Mouse (Mus musculus) adrenal gland, adult (tissue): ENCODE data around the gene Myh8.
A peak's percentile ranks its signal among the peaks of the same experiment; 100 is the strongest.

Source experiments
- DNase-seq, 2 experiments: peaks; one replicate each; pipeline ENCODE4 v3.0.0; 2022 to 2023; ENCODE audit warnings: low spot score in 1 of 2; ENCODE audit not compliant: inconsistent age in 2 of 2

Gene Myh8

DNA sequence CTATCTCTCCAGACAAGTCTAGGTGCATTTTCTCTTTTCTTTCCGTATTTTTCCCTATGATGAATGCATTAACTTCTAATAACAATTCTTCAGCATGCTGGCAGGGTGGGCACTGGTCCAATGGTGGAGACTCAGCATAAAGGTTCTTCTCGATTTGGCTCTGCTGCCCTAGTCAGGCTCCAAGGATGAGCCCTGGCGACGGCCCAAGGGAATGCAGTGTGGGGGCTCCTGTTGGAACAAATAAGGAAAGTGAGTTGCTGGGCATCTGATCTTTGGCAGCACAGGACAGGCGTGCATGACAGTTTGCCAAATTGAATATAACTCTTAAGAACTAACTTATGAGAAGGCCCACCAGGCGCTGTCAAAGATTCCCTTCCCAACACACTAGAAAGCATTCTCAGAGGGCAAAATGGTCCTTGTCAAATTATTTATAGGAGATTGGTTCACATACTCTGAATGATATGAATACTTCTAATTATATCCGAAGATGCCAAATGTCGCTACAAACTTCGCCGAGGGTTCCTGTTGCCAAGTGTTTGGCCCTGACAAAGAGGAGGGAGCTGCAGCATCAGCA lies at the start of gene Myh8:
Gene Myh8, plus strand, starts transcription at position 524 of the 574 bp plus-strand sequence.
- DNase-seq: peak in 1 of 2 experiments; percentile 20

DNA sequence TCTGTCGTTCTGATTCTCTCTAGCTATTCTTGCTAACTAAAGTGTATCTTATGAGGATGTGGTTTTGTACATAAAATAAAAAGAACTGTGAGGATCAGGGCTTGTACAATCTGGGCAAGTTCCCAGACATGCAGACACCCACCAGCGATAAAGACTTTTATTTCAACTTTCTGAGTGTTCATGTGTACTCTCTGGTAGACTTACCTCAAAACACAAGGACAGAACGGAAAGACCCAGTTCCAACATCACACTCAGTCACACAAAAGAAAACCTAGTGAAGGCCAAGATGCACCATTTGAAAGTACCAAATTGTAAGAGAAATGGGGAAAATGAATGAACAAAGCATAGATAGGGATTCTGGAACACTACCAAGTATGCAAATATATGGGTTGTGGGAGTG lies 48.2 kb upstream of the Myh8 start:
- no peak for DNase-seq

DNA sequence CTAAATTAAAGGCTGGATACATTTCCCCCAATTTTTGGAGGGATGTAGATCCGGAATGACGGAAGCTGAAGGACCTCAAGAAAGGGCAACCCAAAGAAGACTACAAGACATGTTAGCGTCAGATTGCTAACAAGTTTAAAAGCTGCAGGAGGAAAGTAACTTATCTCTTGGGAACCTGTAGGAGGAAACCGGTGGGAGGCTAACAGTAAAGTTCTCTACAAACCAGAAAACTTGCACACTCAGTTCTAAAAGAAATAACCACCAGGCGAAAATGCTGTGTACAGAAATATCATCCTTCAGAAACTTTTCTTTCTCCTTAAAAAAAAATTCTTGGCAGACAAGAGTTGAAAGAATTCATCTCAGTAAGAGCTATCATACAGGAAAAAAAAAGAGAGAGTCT lies 47.8 kb upstream of the Myh8 start:
- no peak for DNase-seq

DNA sequence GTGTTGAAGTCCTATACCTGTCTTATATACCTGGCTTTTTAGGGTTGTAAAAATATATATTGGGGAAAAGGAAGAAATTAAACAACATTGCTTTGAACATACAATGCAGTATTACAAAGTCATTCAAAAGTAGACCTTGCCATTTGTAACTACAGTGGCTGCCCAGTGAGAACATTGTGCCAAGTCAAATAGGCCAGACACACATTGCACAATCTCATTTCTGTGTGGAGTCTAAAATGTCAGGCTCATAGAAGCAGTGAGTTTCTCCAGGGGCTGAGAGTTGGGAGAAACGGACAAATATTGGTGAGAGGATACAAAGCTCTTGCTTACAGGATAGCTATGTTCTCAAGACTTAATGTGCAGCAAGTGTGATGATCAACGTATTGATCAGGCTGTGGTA lies 47.0 kb upstream of the Myh8 start:
- peak; percentile 41 to 79 for DNase-seq

DNA sequence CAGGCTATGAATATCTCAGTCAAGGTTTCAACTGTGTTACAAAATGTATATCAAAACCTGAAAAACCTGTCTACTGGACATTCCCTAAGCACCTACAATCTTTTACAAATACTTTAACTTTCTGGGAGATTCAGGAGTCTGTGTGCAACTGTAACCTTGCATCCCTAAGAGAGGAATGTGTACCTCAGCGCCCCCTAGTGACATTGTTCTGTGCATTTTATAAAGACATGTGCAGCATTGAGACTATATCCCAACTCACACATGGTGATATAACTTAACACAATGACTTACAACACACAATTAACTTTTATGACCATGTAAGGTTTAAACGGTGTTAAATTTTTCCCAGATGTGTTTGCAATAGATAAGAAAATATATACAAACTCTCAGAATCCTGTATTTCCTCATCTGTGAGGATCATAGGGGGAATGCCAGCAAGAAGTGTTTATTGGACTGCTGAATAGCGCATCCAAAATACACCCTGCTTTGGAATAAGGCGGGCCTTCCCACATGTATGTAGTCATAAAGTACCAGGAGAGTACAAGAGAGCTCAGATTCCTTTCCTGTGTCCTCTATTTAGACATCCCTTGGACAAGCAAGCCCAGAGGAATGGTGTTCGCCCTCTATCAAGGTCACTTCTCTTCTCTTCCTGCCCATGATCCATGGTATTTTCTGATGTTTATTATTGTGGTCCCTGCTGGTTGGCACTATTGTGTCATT lies 41.1 kb upstream of the Myh8 start:
- DNase-seq: peak; percentile 43 to 88

DNA sequence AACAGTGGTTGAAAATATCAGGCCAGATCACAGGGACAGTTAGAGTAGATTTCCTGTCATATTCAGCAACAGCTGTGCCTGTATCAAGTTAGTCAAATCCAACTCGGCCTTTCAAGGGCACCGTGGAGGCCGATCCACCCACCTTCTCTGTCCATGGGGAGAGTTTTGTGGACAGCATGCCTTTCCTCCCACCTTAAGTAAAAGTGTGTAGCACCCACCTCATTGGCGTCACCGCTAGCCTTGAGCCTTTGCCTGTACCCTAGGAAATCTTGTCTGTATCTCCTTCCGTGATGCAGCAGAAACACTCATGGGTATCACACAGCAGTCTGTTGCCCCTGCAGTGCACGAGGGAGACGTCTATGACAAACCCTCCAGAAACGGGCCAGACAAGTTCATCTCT lies 40.1 kb upstream of the Myh8 start:
- no peak for DNase-seq

DNA sequence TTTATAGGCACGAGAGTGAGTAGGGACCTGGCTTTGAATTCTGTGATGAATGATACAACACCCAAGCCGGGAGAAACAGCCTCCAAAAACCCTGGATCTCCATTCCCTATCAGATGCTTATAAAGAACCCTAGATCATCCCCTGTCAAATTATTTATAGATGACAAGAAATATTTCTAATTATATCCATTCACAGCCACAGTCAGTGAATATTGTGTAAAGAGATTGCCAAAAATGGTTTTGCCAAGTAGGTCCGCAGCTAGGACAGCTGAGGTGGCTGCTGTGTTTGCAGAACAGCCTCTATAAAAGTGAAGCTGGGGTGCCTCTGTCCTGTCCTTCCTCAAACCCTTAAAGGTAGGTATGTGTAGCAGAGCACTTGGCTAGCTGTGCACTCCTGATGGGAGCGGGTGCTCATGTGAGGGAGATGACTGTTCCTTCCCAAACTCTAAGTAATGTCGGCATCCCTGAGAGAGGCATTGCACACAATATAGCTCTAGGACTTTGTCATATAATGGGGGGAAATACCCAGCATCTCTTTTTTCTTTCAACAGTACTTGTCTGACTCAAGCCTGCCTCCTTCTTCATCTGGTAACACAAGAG lies 39.3 kb upstream of the Myh8 start, which contains the start of gene Myh4:
Gene Myh4, plus strand, starts transcription at position 549 of the 599 bp plus-strand sequence.
- DNase-seq: no peak

DNA sequence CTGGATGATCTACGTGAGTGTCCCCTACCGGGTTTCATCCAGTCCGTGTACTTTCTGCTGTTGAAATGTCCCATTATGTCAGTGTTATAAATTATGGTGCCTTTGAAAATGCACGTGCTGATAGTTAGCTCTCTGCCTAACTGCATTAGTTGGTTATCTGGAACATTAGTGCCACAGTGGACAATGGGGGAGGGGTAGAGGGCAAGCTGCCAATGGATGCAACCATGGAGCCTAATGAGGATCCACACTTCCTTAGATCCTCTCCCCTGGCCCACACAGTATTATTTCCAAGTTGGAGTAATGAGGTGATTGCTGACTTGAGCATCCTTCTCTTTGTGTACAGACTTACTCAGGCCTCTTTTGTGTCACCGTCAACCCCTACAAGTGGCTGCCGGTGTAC lies 35.9 kb upstream of the Myh8 start:
- no peak for DNase-seq

DNA sequence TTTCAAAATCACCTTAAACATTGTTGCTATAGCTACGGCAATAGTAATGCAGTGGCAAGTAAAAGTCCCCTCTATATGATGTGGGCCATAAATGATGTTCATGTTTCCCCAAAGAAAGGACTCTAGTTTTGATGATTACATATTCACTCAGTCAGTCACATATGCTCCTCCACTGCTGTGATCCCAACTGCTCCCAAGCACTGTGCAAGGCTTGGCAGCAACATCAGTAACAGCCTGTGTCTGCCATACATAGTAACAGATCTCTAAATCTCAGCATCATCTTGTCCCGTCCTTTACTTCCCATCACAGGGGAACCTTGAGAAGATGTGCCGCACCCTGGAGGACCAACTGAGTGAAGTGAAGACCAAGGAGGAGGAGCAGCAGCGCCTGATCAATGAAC lies 23.2 kb upstream of the Myh8 start:
- no peak for DNase-seq

DNA sequence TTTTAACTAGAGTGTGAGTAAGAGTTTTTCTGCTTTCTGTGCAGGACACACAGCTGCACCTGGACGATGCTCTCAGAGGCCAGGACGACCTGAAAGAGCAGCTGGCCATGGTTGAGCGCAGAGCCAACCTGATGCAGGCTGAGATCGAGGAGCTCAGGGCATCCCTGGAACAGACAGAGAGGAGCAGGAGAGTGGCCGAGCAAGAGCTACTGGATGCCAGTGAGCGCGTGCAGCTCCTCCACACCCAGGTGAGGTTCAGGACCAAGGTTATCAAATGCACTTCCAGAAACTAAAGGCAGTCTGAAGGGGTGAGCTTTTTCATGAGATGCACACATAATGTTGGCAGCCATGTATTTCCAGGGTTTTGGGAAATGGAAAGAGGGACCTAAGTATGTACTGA lies 19.9 kb upstream of the Myh8 start:
- DNase-seq: no peak

DNA sequence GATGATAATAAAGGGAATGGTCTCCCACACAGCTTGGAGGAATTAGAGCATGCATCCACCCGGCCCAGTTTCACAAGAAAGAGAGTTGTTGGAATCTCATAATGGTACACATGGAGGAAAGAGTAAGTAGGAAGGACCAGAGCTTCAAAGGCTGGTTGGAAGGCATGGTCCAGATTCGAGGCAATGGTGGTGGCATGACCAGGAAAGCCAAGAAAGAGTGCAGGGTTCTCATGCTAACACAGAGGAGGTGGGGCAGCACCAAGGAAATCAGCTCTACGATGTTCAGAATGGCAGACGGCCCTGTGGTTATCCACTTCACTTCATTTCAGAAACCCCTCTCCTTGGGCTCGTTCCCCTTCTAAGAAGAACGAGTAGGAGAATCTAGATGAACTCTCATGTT lies 16.0 kb upstream of the Myh8 start:
- no peak for DNase-seq

DNA sequence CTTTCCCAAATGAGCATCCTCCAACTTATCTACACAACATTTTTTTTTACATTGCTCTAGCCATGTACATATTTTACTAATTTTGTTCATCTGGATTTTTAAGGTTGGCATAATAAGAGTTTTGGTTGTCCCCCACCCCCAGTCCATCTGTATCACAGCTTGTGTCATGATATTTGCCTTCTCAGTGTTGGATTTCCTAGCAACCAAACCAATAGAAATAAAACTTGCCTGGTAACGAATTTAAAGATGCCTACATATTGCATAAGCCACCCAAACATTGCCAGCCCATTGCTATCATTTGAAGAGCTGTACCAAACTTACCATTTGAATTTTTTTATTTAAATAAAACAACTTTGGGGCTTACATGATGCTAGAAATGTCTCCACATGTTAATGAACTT lies 16.5 kb downstream of the Myh8 start:
- DNase-seq: no peak

DNA sequence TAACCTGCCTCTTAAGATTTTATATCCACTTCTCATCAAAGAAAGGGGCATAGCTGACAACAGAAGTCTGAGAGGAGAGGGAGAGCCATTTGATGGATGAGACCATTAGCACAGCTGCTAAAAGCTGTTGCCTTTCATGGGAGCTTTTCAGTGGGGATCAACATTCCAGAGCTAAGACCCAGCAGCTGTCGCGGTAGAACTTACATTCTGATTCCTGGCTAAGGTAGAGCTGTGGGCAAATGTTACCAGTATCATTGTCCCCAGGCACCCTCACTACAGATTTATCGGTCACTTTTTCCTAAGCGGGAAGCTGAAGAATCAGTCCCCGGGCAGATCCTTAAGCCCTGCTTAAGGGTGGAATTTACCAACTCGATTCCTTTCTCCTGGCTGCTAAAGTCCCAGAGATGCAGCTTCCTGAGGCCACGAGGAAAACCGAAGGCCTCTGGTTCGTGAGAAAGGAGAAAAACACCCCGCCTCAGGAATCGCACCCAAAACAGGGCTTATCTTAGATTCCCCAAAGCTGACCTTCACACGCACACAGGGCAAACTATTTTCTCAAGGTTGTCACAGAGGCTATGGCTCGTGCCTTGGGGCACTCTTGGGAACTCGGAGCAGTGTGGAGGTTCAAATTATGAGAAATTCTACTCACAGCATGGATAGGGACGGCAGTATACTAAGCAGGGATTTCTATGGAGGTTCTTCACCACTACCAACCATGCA lies 37.0 kb downstream of the Myh8 start:
- DNase-seq: peak; percentile 6 to 53

DNA sequence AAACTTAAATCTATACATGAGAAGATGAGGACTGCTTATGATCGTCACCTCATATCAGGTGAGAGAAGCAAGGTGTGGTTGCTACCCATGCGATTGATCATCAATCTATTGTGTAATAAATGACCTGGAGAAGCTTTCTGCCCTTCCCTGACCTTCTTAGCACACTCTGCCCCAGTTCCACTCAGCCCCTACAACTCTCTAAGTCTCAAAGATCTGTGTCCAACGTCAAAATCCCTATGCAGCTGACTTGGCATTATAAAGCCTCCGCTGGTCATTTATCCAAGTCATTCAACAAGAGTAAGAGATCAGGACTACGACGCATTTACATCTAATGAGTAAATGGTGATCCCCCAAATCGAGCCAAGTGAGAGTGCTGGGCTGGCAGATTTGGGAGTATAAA lies 44.4 kb downstream of the Myh8 start, which contains the start of gene Myh13:
Gene Myh13, plus strand, starts transcription at position 301 of the 400 bp plus-strand sequence.
- DNase-seq: no peak

DNA sequence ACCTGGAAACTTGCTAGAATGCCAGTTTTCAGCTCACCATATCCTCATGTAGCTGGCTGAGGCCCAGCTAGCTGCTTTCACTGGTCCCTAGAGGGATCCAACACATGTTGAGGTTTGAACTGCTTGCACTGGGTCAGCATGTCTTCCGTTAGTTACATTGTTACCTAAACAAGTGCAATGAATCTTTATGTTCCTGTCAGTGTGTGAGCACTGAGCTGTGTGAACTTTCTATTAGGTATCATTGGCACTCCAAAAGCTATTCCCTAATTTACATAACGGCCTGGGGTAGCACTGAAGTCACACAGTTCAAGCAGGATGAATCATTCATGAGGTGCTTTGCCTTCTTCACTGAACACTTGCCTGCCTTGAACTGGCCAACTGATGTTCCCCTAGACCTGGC lies 49.6 kb downstream of the Myh8 start:
- no peak for DNase-seq

DNA sequence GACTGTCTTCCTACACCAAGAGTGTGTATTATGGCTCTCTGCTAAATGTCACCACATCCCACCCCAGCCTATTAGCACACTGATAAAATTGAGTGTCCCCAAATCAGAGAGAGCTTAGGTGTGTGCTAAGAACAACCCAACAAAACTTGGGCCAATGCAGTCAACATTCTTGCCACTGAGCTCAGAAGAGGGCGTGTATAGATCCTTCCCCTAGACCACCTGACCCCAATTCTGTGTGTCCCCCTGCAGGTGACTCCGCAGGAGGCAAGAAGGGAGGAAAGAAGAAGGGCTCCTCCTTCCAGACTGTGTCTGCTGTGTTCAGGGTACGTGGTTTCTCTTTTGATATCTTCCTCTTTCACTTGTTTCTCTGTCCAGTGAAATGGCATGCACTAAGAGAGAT lies 67.6 kb downstream of the Myh8 start:
- DNase-seq: no peak

DNA sequence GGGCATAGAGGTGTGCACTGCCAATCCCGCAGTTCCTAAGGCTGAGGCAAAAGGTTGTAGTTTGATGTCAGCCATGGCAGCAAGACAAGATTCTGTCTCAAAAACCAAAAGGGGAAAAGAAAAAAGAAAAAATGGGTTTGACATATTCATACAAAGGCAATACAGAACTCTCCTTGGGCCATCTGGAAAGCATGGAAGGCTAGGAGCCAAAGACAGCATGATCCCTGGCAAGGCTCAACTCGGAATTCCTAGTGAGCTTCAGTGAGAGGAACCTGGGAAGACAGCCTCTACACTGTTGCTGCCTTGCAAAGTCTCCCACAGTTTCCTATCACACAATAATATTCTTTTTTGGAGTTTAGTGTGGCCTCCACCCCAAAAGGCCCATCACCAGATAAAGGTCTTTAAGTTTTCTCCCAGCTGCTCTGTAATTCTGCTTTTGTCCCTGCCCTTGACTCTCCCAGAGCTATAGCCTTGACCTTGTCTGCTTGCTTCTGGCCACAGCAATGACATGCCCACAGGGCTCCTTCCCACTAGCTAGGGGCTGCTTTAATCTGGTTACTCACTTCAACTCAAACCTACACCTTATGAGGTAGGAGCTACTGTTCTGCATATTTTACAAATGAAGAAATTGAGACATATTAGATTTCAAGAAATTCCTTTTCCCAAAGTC lies 68.4 kb downstream of the Myh8 start:
- no peak for DNase-seq

DNA sequence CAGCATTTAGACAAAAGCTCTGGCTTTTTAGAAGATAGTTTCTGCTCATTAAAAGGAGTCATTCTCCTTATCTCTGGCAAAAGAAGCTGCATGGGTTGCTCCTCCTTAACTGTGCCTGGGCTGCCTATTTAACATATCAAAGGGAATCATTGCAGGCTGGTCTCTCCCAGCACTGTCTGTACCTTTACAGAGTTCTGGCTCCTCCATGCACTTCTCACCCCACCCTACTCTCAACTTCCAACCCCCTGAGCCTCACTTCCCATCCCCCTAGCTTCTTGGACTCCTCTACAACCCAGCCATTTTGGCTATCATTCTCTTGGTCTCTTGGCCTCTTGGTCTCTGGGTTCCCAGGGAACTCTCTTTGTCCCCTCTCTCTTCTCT lies 68.9 kb downstream of the Myh8 start:
- DNase-seq: no peak

DNA sequence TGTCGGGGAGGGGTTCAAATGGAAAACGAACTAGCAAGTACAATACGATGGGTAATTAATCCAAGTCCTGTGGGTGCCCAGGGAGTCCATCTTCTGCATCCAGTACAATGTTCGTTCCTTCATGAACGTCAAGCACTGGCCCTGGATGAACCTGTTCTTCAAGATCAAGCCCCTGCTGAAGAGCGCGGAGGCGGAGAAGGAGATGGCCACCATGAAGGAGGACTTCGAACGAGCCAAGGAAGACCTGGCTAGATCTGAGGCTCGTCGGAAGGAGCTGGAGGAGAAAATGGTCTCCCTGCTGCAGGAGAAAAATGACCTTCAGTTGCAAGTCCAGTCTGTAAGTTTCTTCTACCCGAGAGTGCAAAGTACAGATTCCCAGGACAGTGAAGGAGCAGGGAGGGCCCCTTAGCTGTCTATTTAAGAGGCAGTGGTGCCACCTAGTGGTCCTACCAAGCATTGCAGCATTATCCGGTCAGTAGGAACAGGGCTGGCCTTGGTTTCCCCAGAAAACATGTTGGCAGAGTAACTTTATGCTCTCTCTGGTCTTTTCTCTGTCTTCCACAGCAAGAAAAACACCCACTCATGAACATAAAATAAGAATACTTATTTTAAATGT lies 73.3 kb downstream of the Myh8 start:
- peak; percentile 63 to 91 for DNase-seq

DNA sequence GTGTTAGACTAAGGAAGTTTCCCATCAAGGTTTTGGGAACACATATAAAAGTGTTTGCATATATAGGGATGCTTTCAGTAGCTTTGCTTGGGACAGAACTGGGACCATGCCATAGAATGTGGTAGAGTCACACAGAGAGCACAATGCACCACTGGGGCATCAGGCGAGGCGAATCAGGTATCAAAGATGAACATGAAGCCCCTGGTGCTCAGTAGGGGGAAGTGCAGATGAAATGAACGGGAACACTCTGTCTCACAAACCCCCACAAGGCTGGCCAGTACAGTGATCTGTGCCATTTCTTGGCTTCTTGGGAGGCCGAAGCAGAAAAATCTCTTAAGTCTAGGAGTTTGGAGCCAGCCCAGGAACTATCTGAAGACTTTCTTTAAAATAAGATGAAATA lies 76.1 kb downstream of the Myh8 start:
- no peak for DNase-seq

DNA sequence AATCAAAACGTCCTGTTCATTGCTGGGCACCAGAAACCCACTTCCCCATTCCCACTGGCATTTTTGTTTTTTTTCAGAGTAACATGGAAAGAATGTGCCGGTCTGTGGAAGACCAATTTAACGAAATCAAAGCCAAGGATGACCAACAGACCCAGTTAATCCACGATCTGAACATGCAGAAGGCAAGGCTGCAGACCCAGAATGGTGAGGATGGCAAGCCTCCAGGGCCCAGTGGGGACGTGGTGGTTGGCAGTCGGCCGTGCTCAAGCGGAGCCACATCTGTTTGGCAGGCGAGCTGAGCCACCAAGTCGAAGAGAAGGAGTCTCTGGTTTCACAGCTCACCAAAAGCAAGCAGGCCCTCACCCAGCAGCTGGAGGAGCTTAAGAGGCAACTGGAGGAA lies 81.1 kb downstream of the Myh8 start:
- no peak for DNase-seq
